Mouse (Mus musculus): ENCODE data around the gene Tbc1d16.

GRCm38 (mm10) chr11:119155638-119156480, 72.4 kb downstream of the Tbc1d16 start:
- no peak for TF ChIP-seq CTCF (IDR thresholded peaks at IDR 0.05; ENCODE audit: low read depth, low read length)
- TF ChIP-seq POLR2A (IDR thresholded peaks at IDR 0.05; ENCODE audit: borderline replicate concordance, low read depth, low read length), result no peak

Data from bone marrow macrophage, adult 2 months (primary cell).